Mouse (Mus musculus) E14TG2a.4 (cell line): ENCODE measurements around the gene Tma7.

Source experiments
- H3K27me3 ChIP-seq: 2 replicates; pipeline ENCODE4 v1.6.1; 2014; ENCODE audit warnings: low read length, control low read depth; ENCODE audit not compliant: insufficient read depth
- H3K36me3 ChIP-seq: 2 replicates; pipeline ENCODE4 v1.6.1; 2014; ENCODE audit warnings: low read length, control low read depth; ENCODE audit not compliant: insufficient read depth
- H3K4me1 ChIP-seq: replicated peaks from 2 replicates; pipeline ENCODE4 v1.6.1; 2014; ENCODE audit warnings: low read depth, low read length, control low read depth
- H3K4me3 ChIP-seq: replicated peaks from 2 replicates; pipeline ENCODE4 v1.5.1; 2014; ENCODE audit warnings: mild to moderate bottlenecking, low read length
- H3K9me3 ChIP-seq: 2 replicates; pipeline ENCODE4 v1.6.1; 2014; ENCODE audit warnings: low read length, control low read depth
- CTCF ChIP-seq: conservative IDR thresholded peaks from 2 replicates; pipeline ENCODE4 v1.5.1; 2014; ENCODE audit warnings: low read length
- NANOG ChIP-seq: IDR thresholded peaks from 2 replicates; pipeline ENCODE4 v1.6.1; 2014; ENCODE audit warnings: borderline replicate concordance, low read length, mixed read lengths
- POU5F1 ChIP-seq: IDR thresholded peaks from 2 replicates; pipeline ENCODE4 v1.6.1; 2014; ENCODE audit warnings: low read length, borderline replicate concordance

Gene Tma7

GRCm38 (mm10) chr9:109110240-109110639, 27.9 kb upstream of the Tma7 start:
- H3K4me3 ChIP-seq, result no peak overlapping the region
- TF ChIP-seq CTCF, result no peak
- TF ChIP-seq POU5F1, result no peak
- TF ChIP-seq NANOG, result no peak
- peaks cover 13% of the 10 kb centered on the region; the same call in 1 of the 2 replicates for H3K9me3 ChIP-seq
- H3K27me3 ChIP-seq, result no peaks in the 10 kb centered on the region
- peaks cover 96% of the 10 kb centered on the region for H3K36me3 ChIP-seq
- H3K4me1 ChIP-seq, result peaks cover 11% of the 10 kb centered on the region

- Histone ChIP-seq H3K4me3 (no peak overlapping the region), H3K27me3 (no peaks in the 10 kb centered on the region), H3K36me3 (peaks cover 95% of the 10 kb centered on the region), H3K9me3 (peaks cover 13% of the 10 kb centered on the region; the same call in 1 of the 2 replicates), H3K4me1 (peaks cover 30% of the 10 kb centered on the region)
- no peak for TF ChIP-seq CTCF
- TF ChIP-seq NANOG, result no peak
- TF ChIP-seq POU5F1, result no peak
These were observed 25.0 kb upstream of the Tma7 start for GRCm38 (mm10) chr9:109107341-109107740.

- H3K4me1 ChIP-seq, result peaks cover 40% of the 10 kb centered on the region
- peaks cover 89% of the 10 kb centered on the region for H3K36me3 ChIP-seq
- H3K9me3 ChIP-seq, result peaks cover 13% of the 10 kb centered on the region; the same call in 1 of the 2 replicates
- no peak for TF ChIP-seq CTCF
- TF ChIP-seq NANOG, result no peak
- no peak for TF ChIP-seq POU5F1
- no peak overlapping the region for H3K4me3 ChIP-seq
- H3K27me3 ChIP-seq, result no peaks in the 10 kb centered on the region
These were observed 23.3 kb upstream of the Tma7 start for GRCm38 (mm10) chr9:109105648-109106047.

GRCm38 (mm10) chr9:109105011-109105410, 22.6 kb upstream of the Tma7 start:
- TF ChIP-seq CTCF (no peak), POU5F1 (no peak), NANOG (no peak)

GRCm38 (mm10) chr9:109104083-109104482, 21.7 kb upstream of the Tma7 start:
- Histone ChIP-seq H3K36me3 (peaks cover 89% of the 10 kb centered on the region), H3K4me1 (peaks cover 54% of the 10 kb centered on the region), H3K9me3 (no peaks in the 10 kb centered on the region; the same call in 1 of the 2 replicates), H3K4me3 (0 out of 2 replicates have a peak overlapping the region, but pooled peaks have one; percentile 20), H3K27me3 (no peaks in the 10 kb centered on the region)
- TF ChIP-seq POU5F1, result no peak
- no peak for TF ChIP-seq CTCF
- TF ChIP-seq NANOG, result no peak

More at GRCm38 (mm10) chr9:109105011-109105410, 22.6 kb upstream of the Tma7 start:
- Histone ChIP-seq H3K27me3 (no peaks in the 10 kb centered on the region), H3K9me3 (peaks cover 9% of the 10 kb centered on the region; the same call in 1 of the 2 replicates), H3K4me3 (no peak overlapping the region), H3K36me3 (peaks cover 89% of the 10 kb centered on the region), H3K4me1 (peaks cover 47% of the 10 kb centered on the region)

- TF ChIP-seq NANOG (no peak), CTCF (no peak), POU5F1 (no peak)
- H3K9me3 ChIP-seq, result no peaks in the 10 kb centered on the region
- peaks cover 82% of the 10 kb centered on the region for H3K36me3 ChIP-seq
- no peaks in the 10 kb centered on the region for H3K27me3 ChIP-seq
- H3K4me1 ChIP-seq, result peaks cover 61% of the 10 kb centered on the region
- H3K4me3 ChIP-seq, result no peak overlapping the region
These were observed 20.9 kb upstream of the Tma7 start for GRCm38 (mm10) chr9:109103250-109103649.

- no peaks in the 10 kb centered on the region for H3K27me3 ChIP-seq
- no peaks in the 10 kb centered on the region for H3K9me3 ChIP-seq
- H3K36me3 ChIP-seq, result peaks cover 76% of the 10 kb centered on the region
- TF ChIP-seq CTCF (no peak), POU5F1 (no peak), NANOG (no peak)
- no peak overlapping the region for H3K4me3 ChIP-seq
- peaks cover 68% of the 10 kb centered on the region for H3K4me1 ChIP-seq
These were observed 20.2 kb upstream of the Tma7 start for GRCm38 (mm10) chr9:109102541-109102940.

- H3K9me3 ChIP-seq, result no peaks in the 10 kb centered on the region
- peaks cover 73% of the 10 kb centered on the region for H3K4me1 ChIP-seq
- H3K4me3 ChIP-seq, result no peak overlapping the region
- TF ChIP-seq NANOG (no peak), POU5F1 (no peak), CTCF (no peak)
- no peaks in the 10 kb centered on the region for H3K27me3 ChIP-seq
- H3K36me3 ChIP-seq, result peaks cover 74% of the 10 kb centered on the region
These were observed 19.6 kb upstream of the Tma7 start for GRCm38 (mm10) chr9:109101933-109102445.
